Mouse (Mus musculus) 3134 (cell line): ENCODE results near the gene Gdf10.

Experiments used
- DNase-seq: peaks from one replicate; pipeline ENCODE4 v3.0.0-alpha.2; 2011; ENCODE audit warnings: low spot score; ENCODE audit not compliant: insufficient read length; ENCODE audit errors: extremely low read depth

The Gdf10 gene

GRCm38 (mm10) chr14:33923168-33924070 lies at the start of gene Gdf10:
TSS of gene Gdf10 (plus strand) at chr14:33923587.
- no peak for DNase-seq

GRCm38 (mm10) chr14:33878826-33879225 lies 44.6 kb upstream of the Gdf10 start:
- no peak for DNase-seq

- DNase-seq, result no peak
Observed at GRCm38 (mm10) chr14:33880236-33880635, 43.2 kb upstream of the Gdf10 start.

GRCm38 (mm10) chr14:33881471-33881870 lies 41.9 kb upstream of the Gdf10 start:
- no peak for DNase-seq

GRCm38 (mm10) chr14:33883046-33883445 lies 40.3 kb upstream of the Gdf10 start:
- no peak for DNase-seq

GRCm38 (mm10) chr14:33885466-33885865 lies 37.9 kb upstream of the Gdf10 start:
- DNase-seq, result no peak

- DNase-seq, result no peak
Observed at GRCm38 (mm10) chr14:33888387-33889035, 34.9 kb upstream of the Gdf10 start.

GRCm38 (mm10) chr14:33889971-33890370 lies 33.4 kb upstream of the Gdf10 start:
- DNase-seq, result no peak

- no peak for DNase-seq
Observed at GRCm38 (mm10) chr14:33891507-33891906, 31.9 kb upstream of the Gdf10 start.

- no peak for DNase-seq
Observed at GRCm38 (mm10) chr14:33895777-33896176, 27.6 kb upstream of the Gdf10 start.

- no peak for DNase-seq
Observed at GRCm38 (mm10) chr14:33896628-33897300, 26.6 kb upstream of the Gdf10 start.

- DNase-seq, result no peak
Observed at GRCm38 (mm10) chr14:33902783-33903182, 20.6 kb upstream of the Gdf10 start.

- DNase-seq, result no peak
Observed at GRCm38 (mm10) chr14:33903199-33903598, 20.2 kb upstream of the Gdf10 start.

GRCm38 (mm10) chr14:33904851-33905250 lies 18.5 kb upstream of the Gdf10 start:
- DNase-seq, result no peak

GRCm38 (mm10) chr14:33913727-33914126 lies 9.7 kb upstream of the Gdf10 start:
- no peak for DNase-seq

- no peak for DNase-seq
Observed at GRCm38 (mm10) chr14:33914206-33914605, 9.2 kb upstream of the Gdf10 start.

GRCm38 (mm10) chr14:33920727-33921559 lies 2.4 kb upstream of the Gdf10 start:
- no peak for DNase-seq

GRCm38 (mm10) chr14:33922771-33923167 lies 618 bp upstream of the Gdf10 start:
- DNase-seq, result no peak

- DNase-seq, result no peak
Observed at GRCm38 (mm10) chr14:33931853-33932252, 8.5 kb downstream of the Gdf10 start.

- no peak for DNase-seq
Observed at GRCm38 (mm10) chr14:33932935-33933703, 9.7 kb downstream of the Gdf10 start.
